Mouse (Mus musculus) heart, postnatal 0 days (tissue): Measurements from ENCODE around the gene Cpsf6. TPM values are rescaled to one million over a fixed set of nuclear protein-coding genes. Genes with fewer than 3 reads are reported as not detected.

Source experiments
- ATAC-seq: fragments of 200-750 bp; cut with Nextera tagmentation; 2 replicates; pipeline ENCODE4 v1.8.0; 2017; ENCODE audit warnings: low read depth, moderate number of reproducible peaks, moderate library complexity; ENCODE audit not compliant: insufficient read depth
- DNase-seq: peaks from one replicate; pipeline ENCODE4 v3.0.0-alpha.2; 2016; ENCODE audit warnings: low spot score
- H3K27ac ChIP-seq: fragments of 300-500 bp; sonication (generic); 2 replicates; pipeline ENCODE4 v1.5.1; 2014; ENCODE audit warnings: low read depth, mild to moderate bottlenecking
- H3K27me3 ChIP-seq: fragments of 300-500 bp; sonication (generic); 2 replicates; pipeline ENCODE4 v1.6.1; 2014; ENCODE audit warnings: low read length, mixed read lengths; ENCODE audit not compliant: control insufficient read depth, insufficient read depth
- H3K36me3 ChIP-seq: fragments of 300-500 bp; sonication (generic); replicated peaks from 2 replicates; pipeline ENCODE4 v1.6.1; 2014; ENCODE audit warnings: low read length, mixed read lengths; ENCODE audit not compliant: control insufficient read depth, insufficient read depth
- H3K4me1 ChIP-seq: fragments of 300-500 bp; sonication (generic); 2 replicates; pipeline ENCODE4 v1.6.1; 2014; ENCODE audit warnings: antibody characterized with exemption; ENCODE audit not compliant: control insufficient read depth, insufficient read depth
- H3K4me2 ChIP-seq: fragments of 300-500 bp; sonication (generic); 2 replicates; pipeline ENCODE4 v1.6.1; 2014; ENCODE audit warnings: low read depth, mild to moderate bottlenecking, low read length, moderate library complexity
- H3K4me3 ChIP-seq: fragments of 300-500 bp; sonication (generic); 2 replicates; pipeline ENCODE4 v1.5.1; 2014; ENCODE audit warnings: low read depth, low read length
- H3K9ac ChIP-seq: fragments of 300-500 bp; sonication (generic); replicated peaks from 2 replicates; pipeline ENCODE4 v1.6.1; 2014; ENCODE audit warnings: low read depth, low read length, mixed read lengths
- H3K9me3 ChIP-seq: fragments of 300-500 bp; sonication (generic); replicated peaks from 2 replicates; pipeline ENCODE4 v1.6.1; 2016; ENCODE audit warnings: low read length; ENCODE audit not compliant: control insufficient read depth
- CTCF ChIP-seq: IDR thresholded peaks from 2 replicates; pipeline ENCODE4 v1.5.1; 2016; ENCODE audit warnings: antibody characterized with exemption, control low read depth, low read depth
- EP300 ChIP-seq: IDR thresholded peaks from 2 replicates; pipeline ENCODE4 v1.6.1; 2016; ENCODE audit warnings: antibody characterized with exemption, low read depth
- WGBS: fragments of 180-500 bp; shearing (Covaris S2); extraction: QIAGEN DNeasy Blood & Tissue Kit; methylation state at CpG from one replicate; pipeline ENCODE4 v1.1.7; 2014; 5-methylcytosine and 5-hydroxymethylcytosine counted together
- polyA plus RNA-seq: library from polyadenylated mRNA; unstranded; fragments of >200 nt; fragmentation: Nextera tagmentation; extraction: Ambion mirVana; gene quantifications from 2 replicates; pipeline ENCODE4 v1.2.1, GENCODE M21; 2015
- total RNA-seq: library from RNA; depleted of rRNA; stranded (reverse); fragments of >200 nt; gene quantifications from 2 replicates; pipeline ENCODE4 v1.2.3, GENCODE M21; 2014; ENCODE audit warnings: low replicate concordance

The Cpsf6 gene
- total and polyA plus RNA-seq, 2 experiments from 2014 or later = 55.7 to 57.8 TPM

DNA sequence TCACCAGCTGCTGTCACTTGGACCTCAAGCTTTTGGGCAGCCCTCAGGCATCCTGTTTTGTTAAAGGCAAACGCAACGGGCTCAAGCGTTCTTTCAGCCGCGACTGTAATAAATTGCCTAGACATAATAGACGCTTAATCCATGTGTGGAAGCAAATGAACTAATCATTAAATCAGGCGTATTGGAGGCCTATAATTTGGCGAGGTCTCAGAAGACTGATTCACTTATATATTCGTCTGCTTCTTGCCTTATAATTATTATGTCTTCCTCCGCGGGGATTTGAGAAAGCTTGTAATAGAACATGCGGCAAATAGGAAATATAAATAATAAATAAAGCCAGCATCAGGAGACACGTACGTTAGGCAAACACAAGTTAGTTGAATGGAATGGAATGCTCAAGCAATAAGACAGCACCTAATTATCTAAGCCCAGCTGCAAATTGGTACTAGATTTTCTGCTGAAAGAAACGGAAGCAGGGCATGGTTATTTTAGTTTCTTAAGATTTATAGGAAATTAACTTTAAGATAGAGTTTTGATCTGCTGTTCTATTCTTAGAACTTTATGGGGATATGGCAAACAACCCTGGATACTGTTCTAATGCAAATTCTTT is 23.6 kb upstream of the Cpsf6 start:
- H3K9ac ChIP-seq = no peak overlapping the region
- H3K36me3 ChIP-seq = no peaks in the 10 kb centered on the region
- H3K27me3 ChIP-seq = no peaks in the 10 kb centered on the region
- no peaks in the 10 kb centered on the region for H3K4me1 ChIP-seq
- ATAC-seq (no peak), DNase-seq (no peak)
- H3K27ac ChIP-seq = no peak overlapping the region
- no peak overlapping the region for H3K4me3 ChIP-seq
- TF ChIP-seq EP300 (no peak), CTCF (no peak)
- H3K9me3 ChIP-seq = no peaks in the 10 kb centered on the region
- no peak overlapping the region for H3K4me2 ChIP-seq
- WGBS = 83% methylated on average over 15 of the region's 15 CpGs

DNA sequence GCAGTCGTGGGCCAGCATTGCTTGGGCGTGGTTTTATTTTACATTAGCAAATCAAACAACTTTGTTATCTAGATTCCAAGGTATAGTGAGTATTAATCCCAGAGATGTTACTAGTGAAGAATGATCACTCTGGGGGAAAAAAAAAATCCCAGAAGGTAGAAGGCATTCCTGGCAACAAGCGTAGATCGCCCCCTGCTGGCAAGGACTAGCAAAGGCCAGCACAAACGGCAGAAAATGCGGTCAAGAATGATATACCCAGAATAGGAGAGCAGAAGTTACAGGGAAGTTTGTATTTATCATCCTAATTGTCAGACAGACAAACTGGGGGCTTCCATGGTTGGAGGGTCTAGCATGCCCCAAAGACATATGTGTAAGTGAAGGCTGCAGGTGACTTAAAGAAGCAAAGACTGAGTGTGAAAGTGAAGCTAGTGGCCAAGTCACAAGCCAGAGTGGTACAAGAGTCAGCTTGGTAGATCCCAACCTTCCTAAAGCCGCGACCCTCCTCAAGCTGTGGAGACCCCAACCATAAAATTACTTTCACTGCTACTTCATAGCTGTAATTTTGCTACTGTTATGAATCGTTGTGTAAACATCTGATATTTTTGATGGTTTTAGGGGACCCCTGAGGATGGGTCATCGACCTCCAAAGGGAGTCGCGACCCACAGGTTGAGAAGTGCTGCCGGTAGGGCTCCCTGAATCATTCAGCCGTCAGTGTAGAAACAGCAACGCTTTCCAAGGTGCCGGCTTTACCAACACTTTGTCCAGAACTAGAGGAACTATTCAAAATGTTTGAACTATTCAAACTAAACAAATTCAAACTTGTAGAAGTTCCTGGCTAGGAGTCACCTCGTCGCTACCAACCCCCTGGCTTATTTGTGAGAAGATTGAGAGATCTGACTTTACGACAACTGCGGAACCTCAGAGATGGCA is 22.9 kb upstream of the Cpsf6 start:
- H3K27me3 ChIP-seq = no peaks in the 10 kb centered on the region
- peak; percentile 63 for TF ChIP-seq CTCF
- TF ChIP-seq EP300 = no peak
- WGBS = 69% methylated on average over 20 of the region's 20 CpGs
- no peak overlapping the region for H3K4me2 ChIP-seq
- H3K4me1 ChIP-seq = no peaks in the 10 kb centered on the region
- no peak overlapping the region for H3K9ac ChIP-seq
- no peak overlapping the region for H3K4me3 ChIP-seq
- no peak for ATAC-seq
- peak; percentile 19 for DNase-seq
- no peaks in the 10 kb centered on the region for H3K9me3 ChIP-seq
- H3K27ac ChIP-seq = no peak overlapping the region
- no peaks in the 10 kb centered on the region for H3K36me3 ChIP-seq

DNA sequence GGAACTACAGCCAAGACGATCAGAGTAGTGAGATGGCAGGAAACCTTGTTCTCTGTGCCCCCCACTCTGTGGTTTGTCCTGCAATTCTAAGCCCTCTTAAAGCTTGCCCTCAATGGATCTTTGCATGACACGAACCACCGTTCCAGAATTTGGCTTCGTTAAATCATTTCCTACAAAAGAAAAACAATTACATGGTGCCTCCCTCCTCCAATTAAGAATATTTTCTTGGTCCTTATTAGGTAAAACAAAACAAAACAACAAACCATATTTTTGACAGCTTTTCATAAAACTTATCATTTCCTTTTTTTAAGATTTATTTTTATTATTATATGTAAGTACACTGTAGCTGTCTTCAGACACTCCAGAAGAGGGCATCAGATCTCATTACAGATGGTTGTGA is 21.5 kb upstream of the Cpsf6 start:
- no peak for ATAC-seq
- Histone ChIP-seq H3K36me3 (no peaks in the 10 kb centered on the region), H3K27me3 (no peaks in the 10 kb centered on the region), H3K4me2 (no peak overlapping the region), H3K4me3 (no peak overlapping the region), H3K9me3 (no peaks in the 10 kb centered on the region), H3K4me1 (no peaks in the 10 kb centered on the region), H3K27ac (no peak overlapping the region), H3K9ac (no peak overlapping the region)
- WGBS = 87% methylated on average over 4 of the region's 4 CpGs
- no peak for DNase-seq
- TF ChIP-seq CTCF (no peak), EP300 (no peak)

DNA sequence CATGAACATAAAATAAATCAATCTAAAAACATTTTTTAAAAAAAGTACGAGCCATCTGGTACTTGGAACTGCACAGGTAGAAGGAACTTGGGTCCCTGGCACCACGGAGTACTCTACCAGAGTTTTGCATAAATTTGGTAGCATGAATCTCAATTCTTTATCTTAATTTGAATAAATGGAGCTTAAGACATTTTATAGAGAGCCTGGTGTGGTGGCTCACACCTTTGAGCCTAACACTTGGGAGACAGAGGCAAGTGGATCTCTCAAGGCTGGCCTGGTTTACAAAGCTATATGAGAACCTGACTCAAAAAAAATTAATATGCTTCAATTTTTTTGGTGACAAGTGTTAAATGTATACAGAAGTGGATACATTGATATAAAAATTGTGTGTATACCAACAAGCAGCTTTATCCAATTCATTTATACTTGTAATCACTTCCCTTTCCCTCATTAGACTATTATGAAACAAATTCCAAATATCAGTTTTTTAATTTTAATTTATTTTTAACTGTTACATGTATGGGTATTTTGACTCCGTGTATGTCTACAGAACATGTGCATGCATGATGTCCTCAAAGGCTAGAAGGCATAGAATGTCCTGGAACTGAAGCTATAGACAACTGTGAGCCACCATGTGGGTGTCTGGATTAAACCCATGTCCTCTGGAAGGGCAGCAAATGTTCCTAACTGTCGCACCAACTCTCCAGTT is 20.6 kb upstream of the Cpsf6 start:
- ATAC-seq = no peak
- WGBS = 76% methylated on average over 4 of the region's 4 CpGs
- TF ChIP-seq CTCF (no peak), EP300 (no peak)
- DNase-seq = no peak
- no peak overlapping the region for H3K4me2 ChIP-seq
- no peak overlapping the region for H3K9ac ChIP-seq
- H3K36me3 ChIP-seq = no peaks in the 10 kb centered on the region
- no peaks in the 10 kb centered on the region for H3K9me3 ChIP-seq
- no peak overlapping the region for H3K4me3 ChIP-seq
- H3K27me3 ChIP-seq = no peaks in the 10 kb centered on the region
- no peak overlapping the region for H3K27ac ChIP-seq
- no peaks in the 10 kb centered on the region for H3K4me1 ChIP-seq

DNA sequence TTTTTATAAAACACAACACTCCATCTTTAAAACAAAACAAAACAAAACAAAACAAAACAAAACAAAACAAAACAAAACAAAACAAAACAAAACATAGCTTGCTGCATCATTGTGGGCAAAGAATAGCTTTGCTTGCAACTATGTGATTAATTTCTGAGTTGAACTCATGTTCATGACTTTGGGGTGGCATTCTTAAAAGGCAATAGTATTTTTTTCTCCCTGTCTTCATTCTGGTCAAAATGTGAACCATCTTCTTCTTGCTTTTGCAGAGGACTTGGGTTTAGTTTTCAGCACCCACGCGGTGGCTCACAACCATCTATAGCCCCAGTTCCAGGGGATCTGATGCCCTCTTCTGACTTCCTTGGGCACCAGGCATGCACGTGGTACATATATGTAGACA is 20.0 kb upstream of the Cpsf6 start:
- Histone ChIP-seq H3K4me3 (no peak overlapping the region), H3K27me3 (no peaks in the 10 kb centered on the region), H3K4me1 (no peaks in the 10 kb centered on the region), H3K9ac (no peak overlapping the region), H3K36me3 (no peaks in the 10 kb centered on the region), H3K27ac (no peak overlapping the region), H3K9me3 (no peaks in the 10 kb centered on the region), H3K4me2 (no peak overlapping the region)
- TF ChIP-seq EP300 = no peak
- no peak for TF ChIP-seq CTCF
- DNase-seq = no peak
- no peak for ATAC-seq
- 87% methylated on average over 3 of the region's 3 CpGs for WGBS
